Comparison of ENCODE assay signal across 19 mouse cellular contexts in the genomic region with DNA sequence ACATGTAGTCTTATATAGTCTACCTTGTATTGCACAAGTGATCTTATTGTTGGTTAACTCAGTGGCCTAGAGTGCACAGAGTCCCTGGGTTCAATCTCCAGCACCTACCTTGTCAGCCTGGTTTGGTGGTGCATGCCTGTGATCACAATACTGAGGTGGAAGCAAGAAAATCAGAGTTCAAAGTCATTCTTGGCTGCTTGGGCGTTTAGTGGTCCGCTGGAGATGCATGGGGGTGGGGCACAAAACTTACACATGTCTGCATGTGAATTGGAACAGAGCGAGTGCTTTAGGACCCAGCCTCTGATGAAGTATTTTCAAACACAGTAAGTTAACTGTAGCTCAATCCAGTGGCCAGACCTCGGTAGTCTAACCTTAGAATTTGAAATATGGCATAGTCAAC. TPM values are rescaled to one million over a fixed set of nuclear protein-coding genes. Genes with fewer than 3 reads are reported as not detected.
"Had no signal": no experiment of that assay in that cellular context is flagged by ENCODE, and none has a peak within 500 bp of the region (broad histone marks: within the 10 kb centered on the region; RNA-seq: fewer than 3 reads in every experiment).

No protein-coding gene starts in this region.

- H3K27me3 ChIP-seq: limb, embryonic 12.5 days; limb, embryonic 15.5 days; liver, embryonic 15.5 days had no signal

- DNase-seq: kidney, adult 9 months; layer of hippocampus, postnatal 36 days; left cerebral cortex, postnatal 4 days; lung, adult 2 months; lung, postnatal 14 days; lung, postnatal 4 days; midbrain, embryonic 14.5 days; right cerebral cortex, adult 18-20 months; right cerebral cortex, postnatal 14 days; right cerebral cortex, postnatal 4 days; thymus, adult 2 months; thymus, postnatal 14 days; thymus, postnatal 4 days had no signal

- H3K9me3 ChIP-seq: limb, embryonic 12.5 days; limb, embryonic 15.5 days; liver, embryonic 15.5 days had no signal

- H3K4me3 ChIP-seq: limb, embryonic 12.5 days; limb, embryonic 15.5 days; liver, embryonic 15.5 days had no signal

- H3K27ac ChIP-seq: limb, embryonic 12.5 days; limb, embryonic 15.5 days; liver, embryonic 15.5 days; stomach, postnatal 0 days had no signal

- H3K9ac ChIP-seq: limb, embryonic 12.5 days; limb, embryonic 15.5 days; liver, embryonic 15.5 days had no signal

RNA-seq across cellular contexts. Expression of a gene that starts 21.0 kb away (rescaled TPM):
- total RNA-seq: megakaryocyte progenitor cell, adult 5-6 weeks; megakaryocyte-erythroid progenitor cell, adult 5-6 weeks had no signal
